Mouse (Mus musculus) midbrain, embryonic 16.5 days (tissue): ENCODE results near the gene Cep164. TPM values are rescaled to one million over a fixed set of nuclear protein-coding genes. Genes with fewer than 3 reads are reported as not detected.

Experiments
- ATAC-seq: fragments of 200-750 bp; cut with Nextera tagmentation; 2 replicates; pipeline ENCODE4 v1.8.0; 2017; ENCODE audit warnings: moderate TSS enrichment
- H3K27ac ChIP-seq: fragments of 300-500 bp; sonication (generic); 2 replicates; pipeline ENCODE4 v1.5.1; 2014; ENCODE audit warnings: mild to moderate bottlenecking, low read length, mixed read lengths
- H3K27me3 ChIP-seq: fragments of 300-500 bp; sonication (generic); 2 replicates; pipeline ENCODE4 v1.6.1; 2014; ENCODE audit warnings: low read depth, low read length, mixed read lengths; ENCODE audit not compliant: control insufficient read depth, insufficient read depth
- H3K36me3 ChIP-seq: fragments of 300-500 bp; sonication (generic); 2 replicates; pipeline ENCODE4 v1.6.1; 2014; ENCODE audit warnings: mild to moderate bottlenecking, low read length, moderate library complexity, mixed read lengths; ENCODE audit not compliant: control insufficient read depth, insufficient read depth
- H3K4me1 ChIP-seq: fragments of 300-500 bp; sonication (generic); 2 replicates; pipeline ENCODE4 v1.6.1; 2014; ENCODE audit warnings: mild to moderate bottlenecking, low read length, mixed read lengths; ENCODE audit not compliant: control insufficient read depth, insufficient read depth
- H3K4me2 ChIP-seq: fragments of 300-500 bp; sonication (generic); 2 replicates; pipeline ENCODE4 v1.6.1; 2014; ENCODE audit warnings: mild to moderate bottlenecking, low read length, mixed read lengths
- H3K4me3 ChIP-seq: fragments of 300-500 bp; sonication (generic); 2 replicates; pipeline ENCODE4 v1.5.1; 2014; ENCODE audit warnings: low read depth, mild to moderate bottlenecking, low read length, moderate library complexity, mixed read lengths
- H3K9ac ChIP-seq: fragments of 300-500 bp; sonication (generic); 2 replicates; pipeline ENCODE4 v1.6.1; 2014; ENCODE audit warnings: low read depth, low read length, mixed read lengths
- H3K9me3 ChIP-seq: fragments of 300-500 bp; sonication (generic); replicated peaks from 2 replicates; pipeline ENCODE4 v1.6.1; 2014; ENCODE audit warnings: mild to moderate bottlenecking, low read length, mixed read lengths; ENCODE audit not compliant: control insufficient read depth, poor library complexity, severe bottlenecking
- WGBS: fragments of 180-500 bp; shearing (Covaris S2); extraction: QIAGEN DNeasy Blood & Tissue Kit; methylation state at CpG from one replicate; pipeline ENCODE4 v1.1.7; 2014; 5-methylcytosine and 5-hydroxymethylcytosine counted together
- polyA plus RNA-seq: library from polyadenylated mRNA; unstranded; fragments of >200 nt; fragmentation: Nextera tagmentation; extraction: Ambion mirVana; gene quantifications from 2 replicates; pipeline ENCODE4 v1.2.1, GENCODE M21; 2015

Gene Cep164
- 10.7 and 12.7 TPM in 2 replicates for polyA plus RNA-seq

GRCm38 (mm10) chr9:45828291-45828963 lies at the start of gene Cep164:
Gene Cep164, minus strand, starts transcription at chr9:45828691.
- Histone ChIP-seq H3K9me3 (no peaks in the 10 kb centered on the region), H3K4me3 (peak within 1 kb of the TSS; percentile 97), H3K4me2 (peak within 1 kb of the TSS; percentile 86), H3K27ac (peak within 1 kb of the TSS; percentile 80), H3K36me3 (0 out of 2 replicates have a peak, but pooled peaks cover 3% of the 10 kb centered on the region), H3K9ac (peak within 1 kb of the TSS; percentile 84), H3K27me3 (no peaks in the 10 kb centered on the region), H3K4me1 (peaks cover 6% of the 10 kb centered on the region; the same call in 1 of the 2 replicates)
- under 1% methylated on average over 31 of the region's 31 CpGs for WGBS
- ATAC-seq = peak; percentile 97

- H3K9me3 ChIP-seq = no peaks in the 10 kb centered on the region
- peaks cover 10% of the 10 kb centered on the region for H3K36me3 ChIP-seq
- no peak overlapping the region for H3K27ac ChIP-seq
- 83% methylated on average over 2 of the region's 2 CpGs for WGBS
- H3K27me3 ChIP-seq = no peaks in the 10 kb centered on the region
- ATAC-seq = no peak
- no peak overlapping the region for H3K4me3 ChIP-seq
- H3K4me2 ChIP-seq = no peak overlapping the region
- no peaks in the 10 kb centered on the region for H3K4me1 ChIP-seq
- no peak overlapping the region for H3K9ac ChIP-seq
These were observed 49.4 kb upstream of the Cep164 start for GRCm38 (mm10) chr9:45877928-45878327.

- no peaks in the 10 kb centered on the region for H3K9me3 ChIP-seq
- H3K27me3 ChIP-seq = no peaks in the 10 kb centered on the region
- peaks cover 45% of the 10 kb centered on the region for H3K36me3 ChIP-seq
- no peak overlapping the region for H3K9ac ChIP-seq
- no peak overlapping the region for H3K4me2 ChIP-seq
- 92% methylated on average over 3 of the region's 3 CpGs for WGBS
- no peak overlapping the region for H3K27ac ChIP-seq
- H3K4me1 ChIP-seq = no peaks in the 10 kb centered on the region
- no peak for ATAC-seq
- H3K4me3 ChIP-seq = no peak overlapping the region
These were observed 41.8 kb upstream of the Cep164 start for GRCm38 (mm10) chr9:45870265-45870664.

DNA sequence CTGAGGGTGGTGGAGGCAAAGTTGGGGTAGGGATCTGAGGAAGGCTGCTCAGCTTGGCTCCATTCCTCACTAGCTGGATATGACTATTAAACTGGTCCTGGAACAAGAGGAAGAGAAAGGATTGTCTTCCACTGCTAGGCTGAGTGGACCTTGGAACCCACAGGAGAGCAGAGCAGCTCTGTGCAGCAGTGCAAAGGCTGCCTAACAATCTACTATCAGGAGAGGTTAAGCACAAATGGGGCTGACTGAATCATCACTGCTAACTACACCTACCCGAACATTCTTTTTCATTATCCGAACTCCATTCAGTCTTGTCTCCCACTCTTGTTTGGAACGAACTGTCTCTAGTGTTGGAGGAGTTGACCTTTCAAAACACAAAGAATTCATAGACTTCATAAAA lies 40.7 kb upstream of the Cep164 start:
- H3K36me3 ChIP-seq = peaks cover 47% of the 10 kb centered on the region

DNA sequence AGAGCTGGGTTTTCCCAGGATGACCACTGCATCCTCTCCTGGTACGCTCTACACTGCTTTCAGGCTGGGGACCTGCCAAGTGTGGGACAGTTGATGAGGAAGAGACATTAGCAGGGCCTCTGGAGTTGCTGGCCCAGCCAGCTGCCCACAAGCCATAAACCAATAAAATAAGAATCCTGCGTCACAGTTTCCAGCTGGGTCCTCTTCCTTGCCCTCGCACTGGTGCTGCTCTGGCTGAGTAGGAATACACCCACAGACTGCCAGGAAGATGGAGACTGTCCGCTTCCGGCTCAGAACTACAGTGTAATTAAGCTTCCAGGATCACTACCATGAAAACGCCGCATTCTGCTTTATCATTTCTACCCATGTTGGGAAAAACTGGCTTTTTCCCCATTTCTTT lies 33.3 kb upstream of the Cep164 start:
- no peak overlapping the region for H3K4me2 ChIP-seq
- no peak overlapping the region for H3K27ac ChIP-seq
- H3K36me3 ChIP-seq = peaks cover 60% of the 10 kb centered on the region
- no peaks in the 10 kb centered on the region for H3K4me1 ChIP-seq
- WGBS = 94% methylated on average over 7 of the region's 7 CpGs
- H3K4me3 ChIP-seq = no peak overlapping the region
- no peak for ATAC-seq
- H3K9me3 ChIP-seq = no peaks in the 10 kb centered on the region
- no peaks in the 10 kb centered on the region for H3K27me3 ChIP-seq
- H3K9ac ChIP-seq = no peak overlapping the region

More for the DNA sequence above, 40.7 kb upstream of the Cep164 start:
- H3K9me3 ChIP-seq = no peaks in the 10 kb centered on the region
- H3K27me3 ChIP-seq = no peaks in the 10 kb centered on the region
- H3K4me1 ChIP-seq = no peaks in the 10 kb centered on the region
- no peak for ATAC-seq
- H3K4me2 ChIP-seq = no peak overlapping the region
- H3K27ac ChIP-seq = no peak overlapping the region
- no peak overlapping the region for H3K9ac ChIP-seq
- H3K4me3 ChIP-seq = no peak overlapping the region
- 95% methylated on average over 3 of the region's 3 CpGs for WGBS

DNA sequence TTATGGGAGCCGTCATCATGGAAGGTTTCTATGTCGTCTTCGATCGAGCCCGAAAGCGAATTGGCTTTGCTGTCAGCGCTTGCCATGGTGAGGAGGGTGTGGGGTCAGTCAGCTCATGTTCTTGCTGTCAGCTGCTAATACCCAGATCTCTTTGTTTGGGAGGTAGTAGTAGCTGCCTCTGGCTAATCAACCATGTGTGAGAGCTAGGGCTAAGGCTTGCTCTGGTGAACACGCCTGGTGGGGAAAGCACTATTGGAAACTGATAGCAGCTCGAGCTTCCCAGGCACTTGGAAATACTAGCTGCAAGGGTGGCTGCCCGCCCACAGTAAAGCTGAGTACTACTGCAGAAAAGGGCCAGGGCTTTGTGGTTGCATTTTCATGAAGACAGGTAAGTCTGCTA lies 30.9 kb upstream of the Cep164 start:
- Histone ChIP-seq H3K4me2 (no peak overlapping the region), H3K9me3 (no peaks in the 10 kb centered on the region), H3K4me1 (no peaks in the 10 kb centered on the region), H3K27ac (no peak overlapping the region), H3K27me3 (no peaks in the 10 kb centered on the region), H3K36me3 (peaks cover 55% of the 10 kb centered on the region), H3K4me3 (no peak overlapping the region), H3K9ac (no peak overlapping the region)
- no peak for ATAC-seq
- WGBS = 94% methylated on average over 10 of the region's 10 CpGs

DNA sequence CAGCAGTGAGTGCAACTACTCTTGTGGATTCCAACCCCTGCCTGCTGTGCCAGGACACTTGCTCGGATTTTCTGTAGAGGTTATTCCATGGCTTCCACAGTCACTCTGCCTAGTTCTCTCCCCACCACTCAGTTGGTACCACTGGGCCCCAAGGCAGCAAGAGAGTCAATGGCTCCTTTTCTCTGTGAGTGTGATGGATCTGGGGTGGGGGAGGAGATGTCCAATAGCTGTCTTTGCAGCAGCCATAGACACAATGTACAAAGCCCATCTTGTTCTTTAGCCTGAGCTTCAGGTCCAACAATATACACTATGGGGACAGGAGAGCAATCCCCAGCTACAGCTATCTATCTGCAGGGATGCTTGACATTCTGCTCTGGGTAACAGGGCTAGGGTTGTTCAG lies 25.6 kb upstream of the Cep164 start:
- Histone ChIP-seq H3K27me3 (no peaks in the 10 kb centered on the region), H3K27ac (no peak overlapping the region), H3K9me3 (no peaks in the 10 kb centered on the region), H3K9ac (no peak overlapping the region), H3K36me3 (peaks cover 18% of the 10 kb centered on the region), H3K4me2 (no peak overlapping the region), H3K4me3 (no peak overlapping the region), H3K4me1 (peaks cover 12% of the 10 kb centered on the region)
- WGBS = 29% methylated on average over 1 of the region's 1 CpGs
- no peak for ATAC-seq

DNA sequence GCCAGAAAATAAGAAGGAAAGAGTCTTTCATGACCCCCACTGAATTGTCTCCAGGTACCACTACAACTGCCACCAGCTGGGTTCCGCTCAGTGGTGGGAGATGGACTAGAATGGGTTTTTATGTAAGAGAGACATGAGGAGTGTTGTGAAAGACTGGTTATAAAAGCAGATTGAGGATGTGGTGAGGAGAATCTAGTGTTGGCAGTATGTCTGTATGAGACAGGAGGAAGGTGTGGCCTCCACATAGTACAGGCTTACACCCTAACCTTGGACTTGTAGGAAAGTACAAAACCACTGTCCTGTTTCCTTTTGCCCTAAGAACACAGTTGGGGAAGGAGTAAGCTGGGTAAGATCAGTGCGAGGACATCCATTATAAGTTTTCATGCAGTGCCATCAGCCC lies 25.2 kb upstream of the Cep164 start:
- Histone ChIP-seq H3K4me2 (no peak overlapping the region), H3K9ac (no peak overlapping the region), H3K4me1 (peaks cover 16% of the 10 kb centered on the region), H3K36me3 (peaks cover 13% of the 10 kb centered on the region), H3K27me3 (no peaks in the 10 kb centered on the region), H3K27ac (no peak overlapping the region), H3K9me3 (no peaks in the 10 kb centered on the region), H3K4me3 (no peak overlapping the region)
- WGBS = 99% methylated on average over 2 of the region's 2 CpGs
- no peak for ATAC-seq

DNA sequence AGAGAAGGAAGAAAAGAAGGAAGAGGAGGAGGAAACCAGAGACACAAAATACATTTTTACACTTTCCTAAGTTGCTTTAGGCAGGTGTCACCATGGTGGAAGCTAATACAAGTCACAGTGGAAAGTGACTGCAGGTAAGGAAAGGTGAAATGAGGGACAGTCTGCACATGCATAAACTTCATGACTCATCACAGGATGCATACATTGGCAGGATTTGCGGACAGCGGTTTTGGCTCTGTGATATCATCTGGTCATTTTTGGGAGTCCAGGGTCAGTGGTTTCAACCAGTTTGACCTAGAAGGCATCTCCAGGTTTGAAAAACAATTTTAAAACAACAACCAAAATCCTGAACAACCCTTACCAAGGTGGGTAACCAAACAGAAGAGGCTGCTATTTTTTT lies 23.3 kb upstream of the Cep164 start:
- no peak for ATAC-seq
- Histone ChIP-seq H3K9me3 (no peaks in the 10 kb centered on the region), H3K27ac (no peak overlapping the region), H3K4me2 (no peak overlapping the region), H3K36me3 (peaks cover 8% of the 10 kb centered on the region), H3K4me1 (peaks cover 16% of the 10 kb centered on the region), H3K27me3 (no peaks in the 10 kb centered on the region), H3K4me3 (no peak overlapping the region), H3K9ac (no peak overlapping the region)
- WGBS = 94% methylated on average over 2 of the region's 2 CpGs
